Mouse (Mus musculus) erythroid progenitor cell, adult 5-6 weeks (primary cell): ENCODE results near the gene Dhx38. TPM values are rescaled to one million over a fixed set of nuclear protein-coding genes. Genes with fewer than 3 reads are reported as not detected.
A peak's percentile ranks its signal among the peaks of the same experiment; 100 is the strongest.

Source experiments
- ATAC-seq: replicated peaks from 2 replicates; pipeline ENCODE4 v1.8.0; 2016; ENCODE audit warnings: moderate number of reproducible peaks, mild to moderate bottlenecking, moderate TSS enrichment, inconsistent platforms; ENCODE audit not compliant: poor library complexity, low FRiP score, severe bottlenecking
- total RNA-seq, 2 experiments: library from RNA; stranded (forward) in 1 of 2; stranded (reverse) in 1 of 2; fragments of 150-400 nt in 1 of 2; fragments of 186-747, 209-891 nt in 1 of 2; gene quantifications; 2 replicates each; pipeline versions ENCODE4 v1.2.3 to v1.2.4; 2015 to 2017; ENCODE audit warnings: low replicate concordance in 2 of 2

The Dhx38 gene
- total RNA-seq (2015; ENCODE audit: low replicate concordance) (8.0 and 12.6 TPM in 2 replicates), total RNA-seq (2017; ENCODE audit: low replicate concordance) (21.2 and 29.7 TPM in 2 replicates)

- peak; percentile 95 for ATAC-seq
These were observed at the start of gene Dhx38, which contains the start of gene Txnl4b for GRCm38 (mm10) chr8:109565498-109566333. Gene Dhx38 (minus strand): TSS chr8:109565861. Gene Txnl4b (plus strand): TSS chr8:109565892.

GRCm38 (mm10) chr8:109614243-109615210, 48.9 kb upstream of the Dhx38 start, which contains the start of gene Pkd1l3:
Gene Pkd1l3 (plus strand): TSS chr8:109614517.
- ATAC-seq = peak; percentile 47; the same call in 1 of the 2 replicates

GRCm38 (mm10) chr8:109609153-109609502, 43.5 kb upstream of the Dhx38 start:
- ATAC-seq = no peak

GRCm38 (mm10) chr8:109608271-109609152, 42.9 kb upstream of the Dhx38 start, which contains the start of gene Dhodh:
Gene Dhodh (minus strand): TSS chr8:109608673.
- ATAC-seq = peak; percentile 98

- 0 out of 2 replicates have a peak, but pooled peaks have one; percentile 1 for ATAC-seq
These were observed 42.0 kb upstream of the Dhx38 start for GRCm38 (mm10) chr8:109607650-109608049.

- ATAC-seq = no peak
These were observed 41.1 kb upstream of the Dhx38 start for GRCm38 (mm10) chr8:109606725-109607124.

- ATAC-seq = 0 out of 2 replicates have a peak, but pooled peaks have one; percentile 32
These were observed 30.2 kb upstream of the Dhx38 start for GRCm38 (mm10) chr8:109595854-109596253.

GRCm38 (mm10) chr8:109593117-109593788, 27.6 kb upstream of the Dhx38 start:
- ATAC-seq = no peak

GRCm38 (mm10) chr8:109592164-109592563, 26.5 kb upstream of the Dhx38 start:
- peak; percentile 76 for ATAC-seq

- peak; percentile 77 for ATAC-seq
These were observed 25.7 kb upstream of the Dhx38 start for GRCm38 (mm10) chr8:109591367-109591766.

GRCm38 (mm10) chr8:109590901-109591300, 25.2 kb upstream of the Dhx38 start:
- ATAC-seq = no peak

- no peak for ATAC-seq
These were observed 21.4 kb upstream of the Dhx38 start for GRCm38 (mm10) chr8:109586972-109587504.

- no peak for ATAC-seq
These were observed 20.0 kb upstream of the Dhx38 start for GRCm38 (mm10) chr8:109585652-109586051.

- no peak for ATAC-seq
These were observed 19.2 kb upstream of the Dhx38 start for GRCm38 (mm10) chr8:109584830-109585229.

- no peak for ATAC-seq
These were observed 18.6 kb upstream of the Dhx38 start for GRCm38 (mm10) chr8:109584293-109584692.

- ATAC-seq = no peak
These were observed 13.2 kb upstream of the Dhx38 start, which contains the start of gene Hp for GRCm38 (mm10) chr8:109578900-109579301. Gene Hp (minus strand): TSS chr8:109579172.

GRCm38 (mm10) chr8:109576311-109576710, 10.7 kb upstream of the Dhx38 start:
- no peak for ATAC-seq

GRCm38 (mm10) chr8:109571139-109571538, 5.5 kb upstream of the Dhx38 start:
- ATAC-seq = no peak
